Mouse (Mus musculus): ENCODE measurements at regions not wholly inside any gene's neighbourhood (a gene's known extent, or its start where the extent isn't known, plus 50 kb on each side); places are given as distances from the start of the nearest gene placed in this dataset.
"Not testable (repeated sequence)": the region's sequence is repeated elsewhere in the genome, so short reads cannot be mapped to it uniquely, and the experiment has no call there.

DNA sequence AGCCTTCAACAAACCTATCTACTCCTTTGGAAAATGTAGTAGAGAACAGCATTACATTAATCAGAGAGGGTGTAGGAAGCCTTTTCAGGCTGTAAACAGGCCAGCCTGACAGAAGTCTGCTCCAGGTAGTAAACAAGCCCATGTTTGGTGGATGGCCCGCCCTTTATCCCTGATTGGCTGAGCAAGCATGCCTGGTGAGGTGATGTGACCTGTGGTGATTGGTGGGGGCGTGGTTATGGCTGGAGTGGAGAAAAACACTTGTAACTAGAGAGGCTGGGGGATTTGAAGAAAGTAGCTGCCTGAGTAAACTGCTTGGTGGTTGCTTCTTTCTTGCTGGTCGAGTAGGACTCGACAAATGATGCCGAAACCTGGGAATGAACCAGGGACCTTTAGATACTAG is 621.3 kb upstream of the Dsel start:
- ATAC-seq (ENCODE audit: low FRiP score, low read depth); H3K27ac ChIP-seq: not testable (repeated sequence)
- WGBS, result 84% methylated on average over 5 of the region's 5 CpGs

GRCm38 (mm10) chr1:112456047-112456446 is 591.3 kb upstream of the Dsel start:
- Histone ChIP-seq H3K27ac (no peak overlapping the region), H3K9ac (no peak overlapping the region), H3K36me3 (no peaks in the 10 kb centered on the region), H3K27me3 (replicated peaks) (no peaks in the 10 kb centered on the region), H3K4me3 (no peak overlapping the region), H3K4me1 (no peaks in the 10 kb centered on the region), H3K4me2 (replicated peaks) (no peak overlapping the region), H3K9me3 (no peaks in the 10 kb centered on the region)
- peak; percentile 76 for ATAC-seq (ENCODE audit: low FRiP score, low read depth)
- 36% methylated on average over 11 of the region's 11 CpGs for WGBS

More for the DNA sequence above, 621.3 kb upstream of the Dsel start:
- not testable (repeated sequence) for H3K9me3 ChIP-seq; H3K9ac ChIP-seq; H3K4me1 ChIP-seq; H3K4me3 ChIP-seq; H3K27me3 ChIP-seq (replicated peaks); H3K36me3 ChIP-seq; H3K4me2 ChIP-seq (replicated peaks)

DNA sequence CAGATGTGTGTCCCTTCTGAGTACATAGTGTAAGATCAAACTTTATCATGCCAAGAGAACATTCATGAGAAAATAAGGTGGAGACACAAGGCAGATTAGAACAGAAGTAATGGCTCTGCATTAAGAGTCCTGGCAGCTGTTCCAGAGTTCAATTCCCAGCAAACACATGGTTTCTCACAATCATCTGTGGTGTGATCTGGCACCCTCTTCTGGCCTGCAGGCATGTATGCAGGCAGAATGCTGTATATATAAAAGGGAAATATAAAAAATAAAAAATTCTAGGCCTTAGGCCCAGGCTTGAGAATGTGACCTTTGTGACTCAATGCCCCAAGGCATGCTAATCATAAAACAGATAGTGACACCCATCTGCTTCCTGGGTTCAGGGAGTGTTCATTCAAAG is 587.7 kb upstream of the Dsel start:
- H3K4me2 ChIP-seq (replicated peaks), result no peak overlapping the region
- H3K4me1 ChIP-seq, result no peaks in the 10 kb centered on the region
- no peaks in the 10 kb centered on the region for H3K27me3 ChIP-seq (replicated peaks)
- no peak for ATAC-seq (ENCODE audit: low FRiP score, low read depth)
- H3K4me3 ChIP-seq, result no peak overlapping the region
- no peak overlapping the region for H3K27ac ChIP-seq
- no peaks in the 10 kb centered on the region for H3K9me3 ChIP-seq
- H3K9ac ChIP-seq, result no peak overlapping the region
- H3K36me3 ChIP-seq, result no peaks in the 10 kb centered on the region

GRCm38 (mm10) chr1:112451622-112452021 is 586.9 kb upstream of the Dsel start:
- H3K4me1 ChIP-seq, result no peaks in the 10 kb centered on the region
- 15% methylated on average over 2 of the region's 2 CpGs for WGBS
- H3K4me3 ChIP-seq, result no peak overlapping the region
- H3K36me3 ChIP-seq, result no peaks in the 10 kb centered on the region
- no peak overlapping the region for H3K27ac ChIP-seq
- no peak overlapping the region for H3K4me2 ChIP-seq (replicated peaks)
- no peaks in the 10 kb centered on the region for H3K27me3 ChIP-seq (replicated peaks)
- ATAC-seq (ENCODE audit: low FRiP score, low read depth), result 0 out of 2 replicates have a peak, but pooled peaks have one; percentile 41
- H3K9me3 ChIP-seq, result no peaks in the 10 kb centered on the region
- H3K9ac ChIP-seq, result no peak overlapping the region

- no peak overlapping the region for H3K4me3 ChIP-seq
- H3K27ac ChIP-seq, result no peak overlapping the region
- 68% methylated on average over 2 of the region's 2 CpGs for WGBS
- no peak for ATAC-seq (ENCODE audit: low FRiP score, low read depth)
- H3K27me3 ChIP-seq (replicated peaks), result no peaks in the 10 kb centered on the region
- H3K4me2 ChIP-seq (replicated peaks), result no peak overlapping the region
- no peaks in the 10 kb centered on the region for H3K36me3 ChIP-seq
- H3K9ac ChIP-seq, result no peak overlapping the region
- no peaks in the 10 kb centered on the region for H3K4me1 ChIP-seq
- no peaks in the 10 kb centered on the region for H3K9me3 ChIP-seq
These were observed 574.4 kb upstream of the Dsel start for GRCm38 (mm10) chr1:112439109-112439508.

GRCm38 (mm10) chr1:112416350-112417083 is 551.8 kb upstream of the Dsel start:
- H3K27ac ChIP-seq, result no peak overlapping the region
- H3K4me3 ChIP-seq, result peak overlapping the region; percentile 53
- peak; percentile 94 for ATAC-seq (ENCODE audit: low FRiP score, low read depth)
- no peaks in the 10 kb centered on the region for H3K27me3 ChIP-seq (replicated peaks)
- H3K36me3 ChIP-seq, result no peaks in the 10 kb centered on the region
- no peaks in the 10 kb centered on the region for H3K9me3 ChIP-seq
- H3K4me1 ChIP-seq, result no peaks in the 10 kb centered on the region
- H3K9ac ChIP-seq, result peak overlapping the region; percentile 53; the same call in 1 of the 2 replicates
- peak overlapping the region; percentile 93 for H3K4me2 ChIP-seq (replicated peaks)
- WGBS, result 3% methylated on average over 37 of the region's 37 CpGs

GRCm38 (mm10) chr1:112388807-112389206 is 524.1 kb upstream of the Dsel start:
- H3K27me3 ChIP-seq (replicated peaks), result no peaks in the 10 kb centered on the region
- no peaks in the 10 kb centered on the region for H3K9me3 ChIP-seq
- H3K36me3 ChIP-seq, result no peaks in the 10 kb centered on the region
- 39% methylated on average over 3 of the region's 3 CpGs for WGBS
- H3K9ac ChIP-seq, result no peak overlapping the region
- H3K4me2 ChIP-seq (replicated peaks), result no peak overlapping the region
- H3K27ac ChIP-seq, result no peak overlapping the region
- H3K4me3 ChIP-seq, result no peak overlapping the region
- peak; percentile 41; the same call in 1 of the 2 replicates for ATAC-seq (ENCODE audit: low FRiP score, low read depth)
- H3K4me1 ChIP-seq, result no peaks in the 10 kb centered on the region

DNA sequence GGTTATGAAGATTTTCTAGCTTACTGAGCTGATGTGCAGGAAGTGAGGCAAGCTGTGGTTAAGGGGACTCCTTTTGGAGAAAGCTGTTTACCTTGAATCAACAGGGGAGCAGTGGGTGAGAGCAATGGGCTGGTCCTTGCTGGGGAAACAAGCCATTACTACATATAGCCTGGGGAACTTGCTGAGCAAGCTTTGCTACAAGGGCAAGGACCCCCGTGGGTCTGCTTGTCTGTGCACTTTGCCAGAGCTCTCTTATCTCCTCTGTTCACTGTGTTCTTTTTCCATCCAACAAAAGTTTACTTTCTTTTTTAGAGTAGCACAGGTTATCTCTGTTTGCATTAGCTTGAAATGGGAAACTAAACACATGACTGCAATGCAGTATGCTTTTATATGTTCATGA is 519.3 kb upstream of the Dsel start:
- Histone ChIP-seq H3K36me3 (no peaks in the 10 kb centered on the region), H3K4me1 (no peaks in the 10 kb centered on the region), H3K4me2 (replicated peaks) (no peak overlapping the region), H3K27ac (no peak overlapping the region), H3K9me3 (no peaks in the 10 kb centered on the region), H3K4me3 (no peak overlapping the region), H3K27me3 (replicated peaks) (no peaks in the 10 kb centered on the region), H3K9ac (no peak overlapping the region)
- ATAC-seq (ENCODE audit: low FRiP score, low read depth), result no peak
- WGBS, result 63% methylated on average over 1 of the region's 1 CpGs

GRCm38 (mm10) chr1:112379651-112380264 is 515.0 kb upstream of the Dsel start:
- Histone ChIP-seq H3K36me3 (no peaks in the 10 kb centered on the region), H3K4me3 (no peak overlapping the region), H3K27ac (no peak overlapping the region), H3K9me3 (no peaks in the 10 kb centered on the region), H3K27me3 (replicated peaks) (no peaks in the 10 kb centered on the region), H3K4me2 (replicated peaks) (no peak overlapping the region), H3K9ac (no peak overlapping the region), H3K4me1 (no peaks in the 10 kb centered on the region)
- WGBS, result 15% methylated on average over 2 of the region's 2 CpGs
- peak; percentile 78 for ATAC-seq (ENCODE audit: low FRiP score, low read depth)

- no peak overlapping the region for H3K9ac ChIP-seq
- 12% methylated on average over 2 of the region's 2 CpGs for WGBS
- no peak overlapping the region for H3K4me2 ChIP-seq (replicated peaks)
- H3K27me3 ChIP-seq (replicated peaks), result no peaks in the 10 kb centered on the region
- H3K27ac ChIP-seq, result no peak overlapping the region
- H3K4me3 ChIP-seq, result no peak overlapping the region
- H3K36me3 ChIP-seq, result no peaks in the 10 kb centered on the region
- no peaks in the 10 kb centered on the region for H3K4me1 ChIP-seq
- no peaks in the 10 kb centered on the region for H3K9me3 ChIP-seq
- 0 out of 2 replicates have a peak, but pooled peaks have one; percentile 48 for ATAC-seq (ENCODE audit: low FRiP score, low read depth)
These were observed 513.9 kb upstream of the Dsel start for GRCm38 (mm10) chr1:112378660-112379059.

- no peak overlapping the region for H3K4me3 ChIP-seq
- no peak for ATAC-seq (ENCODE audit: low FRiP score, low read depth)
- H3K9ac ChIP-seq, result no peak overlapping the region
- H3K9me3 ChIP-seq, result no peaks in the 10 kb centered on the region
- no peaks in the 10 kb centered on the region for H3K4me1 ChIP-seq
- no peaks in the 10 kb centered on the region for H3K36me3 ChIP-seq
- H3K4me2 ChIP-seq (replicated peaks), result no peak overlapping the region
- no peaks in the 10 kb centered on the region for H3K27me3 ChIP-seq (replicated peaks)
- H3K27ac ChIP-seq, result no peak overlapping the region
- WGBS, result 91% methylated on average over 1 of the region's 1 CpGs
These were observed 491.1 kb upstream of the Dsel start for GRCm38 (mm10) chr1:112355816-112356215.

Data from neural tube, embryonic 12.5 days (tissue).